Mouse (Mus musculus): ENCODE measurements around the gene Cnot1. TPM values are rescaled to one million over a fixed set of nuclear protein-coding genes. Genes with fewer than 3 reads are reported as not detected.
A peak's percentile ranks its signal among the peaks of the same experiment; 100 is the strongest.

Cnot1 gene
- polyA plus RNA-seq, 1 experiment from 2014 or later: 113 TPM

DNA sequence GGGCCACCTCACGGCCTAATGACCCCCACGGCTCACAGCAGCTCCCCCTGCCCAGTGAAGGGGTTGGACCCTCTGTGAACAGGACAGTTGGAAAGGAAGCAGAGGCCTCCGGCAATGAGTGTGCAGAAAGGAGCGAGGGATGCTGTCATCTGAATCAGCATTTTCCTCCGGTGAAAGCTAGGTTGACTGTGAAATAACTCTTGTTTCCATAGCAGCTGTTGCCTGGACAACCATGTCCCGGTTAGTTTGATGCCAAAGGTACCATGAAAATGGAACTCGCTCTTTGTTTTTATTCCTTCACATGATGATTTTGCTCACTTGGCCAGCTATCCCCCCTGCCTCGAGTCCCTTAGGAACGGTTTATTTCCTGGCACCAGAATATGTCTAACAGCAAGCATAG lies 107.0 kb downstream of the Cnot1 start:
- Histone ChIP-seq H3K4me1 (ENCODE audit: control insufficient read depth, insufficient read depth, low read length) (peaks cover 9% of the 10 kb centered on the region; the same call in 1 of the 2 replicates), H3K4me3 (ENCODE audit: low read depth, low read length) (no peak overlapping the region), H3K27ac (ENCODE audit: low read length) (no peak overlapping the region), H3K9ac (replicated peaks; ENCODE audit: low read depth, low read length) (no peak overlapping the region), H3K4me2 (replicated peaks; ENCODE audit: low read depth, low read length) (no peak overlapping the region), H3K36me3 (ENCODE audit: control insufficient read depth, insufficient read depth, low read length) (no peaks in the 10 kb centered on the region), H3K27me3 (ENCODE audit: control insufficient read depth, insufficient read depth, low read length) (0 out of 2 replicates have a peak, but pooled peaks cover 2% of the 10 kb centered on the region), H3K9me3 (ENCODE audit: control insufficient read depth, low read depth, low read length) (no peaks in the 10 kb centered on the region)
- WGBS: 67% methylated on average over 9 of the region's 9 CpGs
- ATAC-seq (ENCODE audit: insufficient number of reproducible peaks, insufficient read depth, low FRiP score, low read depth): no peak

DNA sequence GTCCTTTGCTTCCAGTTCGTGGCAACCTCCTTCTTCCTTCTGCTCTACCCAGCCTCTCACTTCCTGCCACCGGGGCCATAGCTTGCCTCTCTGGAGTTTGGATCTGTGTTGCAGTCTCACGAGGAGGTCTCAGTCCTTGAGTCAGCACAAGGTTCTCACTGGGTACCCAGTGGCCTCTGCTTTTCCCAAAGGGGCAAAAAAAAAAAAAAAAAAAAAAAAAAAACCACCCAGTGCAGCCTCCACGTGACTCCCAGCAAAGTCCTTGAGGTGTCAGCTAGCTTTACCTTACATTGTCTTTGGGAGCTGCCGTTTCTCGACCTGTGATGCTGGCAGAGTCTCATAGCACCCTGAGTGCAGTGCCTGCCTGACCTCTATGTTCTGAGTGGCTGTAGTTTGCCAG lies 109.1 kb downstream of the Cnot1 start:
- no peaks in the 10 kb centered on the region for H3K36me3 ChIP-seq (ENCODE audit: control insufficient read depth, insufficient read depth, low read length)
- H3K27me3 ChIP-seq (ENCODE audit: control insufficient read depth, insufficient read depth, low read length): 0 out of 2 replicates have a peak, but pooled peaks cover 9% of the 10 kb centered on the region
- WGBS: 35% methylated on average over 6 of the region's 6 CpGs
- H3K4me3 ChIP-seq (ENCODE audit: low read depth, low read length): no peak overlapping the region
- no peak overlapping the region for H3K27ac ChIP-seq (ENCODE audit: low read length)
- no peak overlapping the region for H3K4me2 ChIP-seq (replicated peaks; ENCODE audit: low read depth, low read length)
- no peak overlapping the region for H3K9ac ChIP-seq (replicated peaks; ENCODE audit: low read depth, low read length)
- no peaks in the 10 kb centered on the region for H3K9me3 ChIP-seq (ENCODE audit: control insufficient read depth, low read depth, low read length)
- ATAC-seq (ENCODE audit: insufficient number of reproducible peaks, insufficient read depth, low FRiP score, low read depth): no peak
- peaks cover under 1% of the 10 kb centered on the region; the same call in 1 of the 2 replicates for H3K4me1 ChIP-seq (ENCODE audit: control insufficient read depth, insufficient read depth, low read length)

DNA sequence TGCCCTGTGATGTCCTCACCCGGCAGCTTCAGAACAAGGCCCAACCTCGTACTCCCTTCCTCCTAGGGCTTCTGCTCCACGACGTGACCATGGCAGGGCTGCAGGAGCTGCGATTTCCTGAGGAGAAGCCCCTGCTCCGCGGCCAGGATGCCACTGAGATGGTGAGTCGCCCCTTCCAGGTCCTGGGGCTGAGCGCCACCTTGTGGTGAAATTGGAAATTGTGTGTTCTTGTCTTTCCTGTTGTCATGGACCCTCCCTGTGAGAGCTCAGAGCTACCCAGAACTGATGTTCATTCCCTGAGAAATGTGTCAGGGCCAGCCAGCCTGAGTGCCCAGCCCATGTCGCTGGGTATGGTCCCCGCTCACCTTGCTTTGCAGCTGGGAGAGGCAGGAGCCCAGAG lies 110.1 kb downstream of the Cnot1 start:
- Histone ChIP-seq H3K9ac (replicated peaks; ENCODE audit: low read depth, low read length) (no peak overlapping the region), H3K27ac (ENCODE audit: low read length) (no peak overlapping the region), H3K27me3 (ENCODE audit: control insufficient read depth, insufficient read depth, low read length) (0 out of 2 replicates have a peak, but pooled peaks cover 9% of the 10 kb centered on the region), H3K4me1 (ENCODE audit: control insufficient read depth, insufficient read depth, low read length) (no peaks in the 10 kb centered on the region), H3K36me3 (ENCODE audit: control insufficient read depth, insufficient read depth, low read length) (no peaks in the 10 kb centered on the region), H3K4me2 (replicated peaks; ENCODE audit: low read depth, low read length) (peak overlapping the region; percentile 28; the same call in 1 of the 2 replicates), H3K9me3 (ENCODE audit: control insufficient read depth, low read depth, low read length) (no peaks in the 10 kb centered on the region), H3K4me3 (ENCODE audit: low read depth, low read length) (no peak overlapping the region)
- under 1% methylated on average over 11 of the region's 11 CpGs for WGBS
- 0 out of 2 replicates have a peak, but pooled peaks have one; percentile 51 for ATAC-seq (ENCODE audit: insufficient number of reproducible peaks, insufficient read depth, low FRiP score, low read depth)

DNA sequence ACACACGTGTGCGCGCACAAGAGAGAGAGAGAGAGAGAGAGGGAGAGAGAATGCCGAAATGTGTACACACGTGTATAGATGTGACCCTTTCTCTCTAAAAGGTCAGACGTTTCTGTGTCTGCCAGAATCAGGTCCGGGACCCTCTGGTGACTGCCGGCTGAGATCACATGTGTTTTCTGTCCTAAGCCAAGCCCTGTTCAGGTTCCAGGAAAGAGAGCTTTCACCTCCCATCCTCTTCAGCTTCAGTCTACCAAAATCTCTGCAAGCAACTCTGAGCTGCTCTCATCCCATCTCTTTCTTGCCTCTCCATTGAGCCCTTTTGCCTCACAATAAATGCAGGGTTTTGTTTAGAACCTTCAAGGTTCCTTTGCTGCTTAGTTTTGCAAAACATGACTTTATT lies 110.6 kb downstream of the Cnot1 start:
- no peak overlapping the region for H3K9ac ChIP-seq (replicated peaks; ENCODE audit: low read depth, low read length)
- no peak overlapping the region for H3K4me3 ChIP-seq (ENCODE audit: low read depth, low read length)
- no peaks in the 10 kb centered on the region for H3K4me1 ChIP-seq (ENCODE audit: control insufficient read depth, insufficient read depth, low read length)
- no peak overlapping the region for H3K27ac ChIP-seq (ENCODE audit: low read length)
- peak overlapping the region; percentile 28; the same call in 1 of the 2 replicates for H3K4me2 ChIP-seq (replicated peaks; ENCODE audit: low read depth, low read length)
- WGBS: 63% methylated on average over 8 of the region's 8 CpGs
- no peak for ATAC-seq (ENCODE audit: insufficient number of reproducible peaks, insufficient read depth, low FRiP score, low read depth)
- H3K27me3 ChIP-seq (ENCODE audit: control insufficient read depth, insufficient read depth, low read length): 0 out of 2 replicates have a peak, but pooled peaks cover 9% of the 10 kb centered on the region
- H3K36me3 ChIP-seq (ENCODE audit: control insufficient read depth, insufficient read depth, low read length): no peaks in the 10 kb centered on the region
- no peaks in the 10 kb centered on the region for H3K9me3 ChIP-seq (ENCODE audit: control insufficient read depth, low read depth, low read length)

DNA sequence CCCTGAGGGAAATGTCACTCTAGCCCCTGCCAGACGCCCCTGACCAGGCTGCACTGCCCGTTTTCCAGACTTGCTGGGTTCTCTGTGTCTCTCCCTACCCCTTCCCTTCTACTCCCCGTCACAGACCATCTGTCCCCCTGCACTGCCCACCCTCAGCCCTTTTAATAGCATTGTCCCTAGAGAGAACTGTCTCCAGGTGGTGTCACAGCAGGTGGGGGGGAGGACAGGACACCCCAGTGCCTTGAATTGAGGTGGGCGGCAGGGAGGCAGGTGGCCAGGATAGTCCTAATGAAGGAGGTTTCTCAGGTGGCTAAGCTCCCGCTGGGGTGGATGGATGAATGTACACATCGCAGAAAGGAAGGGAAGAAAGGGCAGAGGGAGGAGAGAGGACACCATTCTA lies 112.6 kb downstream of the Cnot1 start:
- Histone ChIP-seq H3K4me3 (ENCODE audit: low read depth, low read length) (no peak overlapping the region), H3K36me3 (ENCODE audit: control insufficient read depth, insufficient read depth, low read length) (no peaks in the 10 kb centered on the region), H3K9me3 (ENCODE audit: control insufficient read depth, low read depth, low read length) (no peaks in the 10 kb centered on the region), H3K4me2 (replicated peaks; ENCODE audit: low read depth, low read length) (no peak overlapping the region), H3K27me3 (ENCODE audit: control insufficient read depth, insufficient read depth, low read length) (0 out of 2 replicates have a peak, but pooled peaks cover 9% of the 10 kb centered on the region), H3K9ac (replicated peaks; ENCODE audit: low read depth, low read length) (no peak overlapping the region), H3K4me1 (ENCODE audit: control insufficient read depth, insufficient read depth, low read length) (no peaks in the 10 kb centered on the region), H3K27ac (ENCODE audit: low read length) (no peak overlapping the region)
- 19% methylated on average over 6 of the region's 6 CpGs for WGBS
- no peak for ATAC-seq (ENCODE audit: insufficient number of reproducible peaks, insufficient read depth, low FRiP score, low read depth)

- Histone ChIP-seq H3K9me3 (ENCODE audit: control insufficient read depth, low read depth, low read length) (no peaks in the 10 kb centered on the region), H3K4me2 (replicated peaks; ENCODE audit: low read depth, low read length) (no peak overlapping the region), H3K27ac (ENCODE audit: low read length) (no peak overlapping the region), H3K36me3 (ENCODE audit: control insufficient read depth, insufficient read depth, low read length) (no peaks in the 10 kb centered on the region), H3K4me1 (ENCODE audit: control insufficient read depth, insufficient read depth, low read length) (no peaks in the 10 kb centered on the region), H3K4me3 (ENCODE audit: low read depth, low read length) (no peak overlapping the region), H3K27me3 (ENCODE audit: control insufficient read depth, insufficient read depth, low read length) (0 out of 2 replicates have a peak, but pooled peaks cover 9% of the 10 kb centered on the region), H3K9ac (replicated peaks; ENCODE audit: low read depth, low read length) (no peak overlapping the region)
- WGBS: 69% methylated on average over 13 of the region's 13 CpGs
- no peak for ATAC-seq (ENCODE audit: insufficient number of reproducible peaks, insufficient read depth, low FRiP score, low read depth)
These were observed 116.2 kb downstream of the Cnot1 start for GRCm38 (mm10) chr8:95690929-95691541.

DNA sequence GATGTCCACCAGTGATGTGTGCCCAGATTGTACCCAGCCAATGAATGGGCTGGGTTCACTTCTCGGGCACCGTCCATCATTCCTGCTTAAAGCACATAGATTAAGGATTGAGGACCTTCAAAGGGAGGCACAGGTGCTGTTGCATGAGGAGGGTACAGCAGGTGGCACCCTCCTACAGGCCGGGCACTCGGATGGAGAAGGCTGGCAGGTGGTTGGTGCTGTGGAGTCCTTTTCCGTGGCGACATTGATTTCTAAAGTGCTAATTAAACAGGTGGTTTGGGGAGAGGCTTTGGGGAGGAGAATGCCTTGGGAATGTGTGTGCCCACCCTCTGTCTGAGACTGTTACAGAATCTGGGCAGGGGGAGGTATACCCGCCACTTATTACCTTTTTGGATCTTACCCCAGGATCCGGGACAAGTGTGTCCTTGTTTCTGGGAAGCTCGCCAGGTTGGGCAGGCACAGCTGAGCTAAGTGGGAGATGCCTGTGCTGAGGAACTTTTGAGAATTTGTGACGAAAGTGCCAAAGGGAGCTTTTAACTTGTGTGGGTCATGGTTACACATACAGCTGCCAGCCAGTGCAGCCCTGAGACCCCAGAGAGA lies 119.1 kb downstream of the Cnot1 start:
- WGBS: 72% methylated on average over 10 of the region's 10 CpGs
- no peak overlapping the region for H3K27ac ChIP-seq (ENCODE audit: low read length)

DNA sequence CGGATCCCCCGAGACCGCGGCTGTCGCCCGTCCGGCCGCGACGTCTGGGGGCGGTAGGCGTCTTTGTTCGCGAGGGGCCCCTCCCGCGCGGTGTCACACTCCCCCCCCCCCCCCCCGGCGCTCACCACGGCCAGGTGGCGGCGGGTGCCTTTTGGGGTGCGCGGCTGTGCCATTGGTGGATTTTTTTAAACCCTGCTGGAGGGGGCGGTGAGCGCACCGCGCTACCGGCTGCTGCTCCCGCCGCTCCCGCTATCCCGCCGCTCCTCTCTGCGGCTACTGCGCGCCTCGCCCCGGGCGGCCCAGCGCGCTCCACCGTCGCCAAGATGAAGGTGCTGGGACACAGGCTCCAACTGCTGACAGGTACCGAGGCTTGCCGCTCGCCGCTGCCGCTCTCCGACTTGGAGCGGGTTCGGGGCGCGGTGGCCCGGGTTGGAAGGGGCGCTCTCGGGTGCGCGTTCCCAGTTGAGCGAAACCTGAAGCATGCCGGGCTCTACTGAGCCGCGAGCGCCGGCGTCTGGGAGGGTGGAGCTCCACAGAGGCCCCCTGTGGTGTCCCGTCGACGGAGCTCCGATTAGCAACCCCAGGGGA lies 129.1 kb downstream of the Cnot1 start:
- Histone ChIP-seq H3K9me3 (ENCODE audit: control insufficient read depth, low read depth, low read length) (no peaks in the 10 kb centered on the region), H3K4me3 (ENCODE audit: low read depth, low read length) (peak overlapping the region; percentile 54), H3K36me3 (ENCODE audit: control insufficient read depth, insufficient read depth, low read length) (no peaks in the 10 kb centered on the region), H3K4me1 (ENCODE audit: control insufficient read depth, insufficient read depth, low read length) (0 out of 2 replicates have a peak, but pooled peaks cover 9% of the 10 kb centered on the region), H3K27me3 (ENCODE audit: control insufficient read depth, insufficient read depth, low read length) (peaks cover 25% of the 10 kb centered on the region), H3K4me2 (replicated peaks; ENCODE audit: low read depth, low read length) (peak overlapping the region; percentile 99), H3K27ac (ENCODE audit: low read length) (no peak overlapping the region), H3K9ac (replicated peaks; ENCODE audit: low read depth, low read length) (peak overlapping the region; percentile 28; the same call in 1 of the 2 replicates)
- 0 out of 2 replicates have a peak, but pooled peaks have one; percentile 29 for ATAC-seq (ENCODE audit: insufficient number of reproducible peaks, insufficient read depth, low FRiP score, low read depth)
- under 1% methylated on average over 63 of the region's 70 CpGs for WGBS

More for the DNA sequence above, 119.1 kb downstream of the Cnot1 start:
- Histone ChIP-seq H3K27me3 (ENCODE audit: control insufficient read depth, insufficient read depth, low read length) (no peaks in the 10 kb centered on the region), H3K4me3 (ENCODE audit: low read depth, low read length) (no peak overlapping the region), H3K4me1 (ENCODE audit: control insufficient read depth, insufficient read depth, low read length) (no peaks in the 10 kb centered on the region), H3K4me2 (replicated peaks; ENCODE audit: low read depth, low read length) (no peak overlapping the region), H3K9me3 (ENCODE audit: control insufficient read depth, low read depth, low read length) (no peaks in the 10 kb centered on the region), H3K36me3 (ENCODE audit: control insufficient read depth, insufficient read depth, low read length) (no peaks in the 10 kb centered on the region), H3K9ac (replicated peaks; ENCODE audit: low read depth, low read length) (no peak overlapping the region)
- no peak for ATAC-seq (ENCODE audit: insufficient number of reproducible peaks, insufficient read depth, low FRiP score, low read depth)

Measured in stomach, embryonic 14.5 days (tissue).